Mouse (Mus musculus) hindbrain, embryonic 15.5 days (tissue): Measurements from ENCODE around the gene Rab9. TPM values are rescaled to one million over a fixed set of nuclear protein-coding genes. Genes with fewer than 3 reads are reported as not detected.

Experiments used
- ATAC-seq: fragments of 200-750 bp; cut with Nextera tagmentation; 2 replicates; pipeline ENCODE4 v1.8.0; 2017; ENCODE audit warnings: low read depth, moderate number of reproducible peaks, moderate TSS enrichment; ENCODE audit not compliant: low FRiP score
- H3K27ac ChIP-seq: fragments of 300-500 bp; sonication (generic); replicated peaks from 2 replicates; pipeline ENCODE4 v1.5.1; 2015; ENCODE audit warnings: mild to moderate bottlenecking, inconsistent platforms
- H3K27me3 ChIP-seq: fragments of 300-500 bp; sonication (generic); 2 replicates; pipeline ENCODE4 v1.6.1; 2015; ENCODE audit warnings: control low read depth, inconsistent platforms
- H3K36me3 ChIP-seq: fragments of 300-500 bp; sonication (generic); 2 replicates; pipeline ENCODE4 v1.6.1; 2015; ENCODE audit warnings: control low read depth, inconsistent platforms
- H3K4me1 ChIP-seq: fragments of 300-500 bp; sonication (generic); replicated peaks from 2 replicates; pipeline ENCODE4 v1.6.1; 2015; ENCODE audit warnings: control low read depth, inconsistent platforms
- H3K4me2 ChIP-seq: fragments of 300-500 bp; sonication (generic); 2 replicates; pipeline ENCODE4 v1.6.1; 2015; ENCODE audit warnings: moderate library complexity, mild to moderate bottlenecking, inconsistent platforms
- H3K4me3 ChIP-seq: fragments of 300-500 bp; sonication (generic); 2 replicates; pipeline ENCODE4 v1.5.1; 2015; ENCODE audit warnings: mild to moderate bottlenecking, inconsistent platforms
- H3K9ac ChIP-seq: fragments of 300-500 bp; sonication (generic); 2 replicates; pipeline ENCODE4 v1.6.1; 2015; ENCODE audit warnings: inconsistent platforms
- H3K9me3 ChIP-seq: fragments of 300-500 bp; sonication (generic); 2 replicates; pipeline ENCODE4 v1.6.1; 2016; ENCODE audit warnings: control low read depth, inconsistent platforms
- WGBS: fragments of 180-500 bp; shearing (Covaris S2); methylation state at CpG from one replicate; pipeline ENCODE4 v1.1.7; 2015; 5-methylcytosine and 5-hydroxymethylcytosine counted together
- polyA plus RNA-seq: library from polyadenylated mRNA; unstranded; fragments of >200 nt; fragmentation: Nextera tagmentation; extraction: Ambion mirVana; gene quantifications from 2 replicates; pipeline ENCODE4 v1.2.1, GENCODE M21; 2015

Gene Rab9
- polyA plus RNA-seq, 1 experiment from 2014 or later = 49.1 TPM

- H3K4me3 ChIP-seq = no peak overlapping the region
- no peaks in the 10 kb centered on the region for H3K9me3 ChIP-seq
- no peak overlapping the region for H3K4me2 ChIP-seq
- WGBS = 69% methylated on average over 2 of the region's 2 CpGs
- no peaks in the 10 kb centered on the region for H3K27me3 ChIP-seq
- no peaks in the 10 kb centered on the region for H3K36me3 ChIP-seq
- no peaks in the 10 kb centered on the region for H3K4me1 ChIP-seq
- H3K9ac ChIP-seq = no peak overlapping the region
- ATAC-seq = no peak
- H3K27ac ChIP-seq = no peak overlapping the region
Measured at GRCm38 (mm10) chrX:166504421-166504820, 24.8 kb upstream of the Rab9 start.

- no peak overlapping the region for H3K4me2 ChIP-seq
- WGBS = 77% methylated on average over 1 of the region's 1 CpGs
- H3K27ac ChIP-seq = no peak overlapping the region
- H3K4me3 ChIP-seq = no peak overlapping the region
- no peak for ATAC-seq
- no peaks in the 10 kb centered on the region for H3K27me3 ChIP-seq
- no peaks in the 10 kb centered on the region for H3K36me3 ChIP-seq
- H3K4me1 ChIP-seq = no peaks in the 10 kb centered on the region
- H3K9ac ChIP-seq = no peak overlapping the region
- H3K9me3 ChIP-seq = no peaks in the 10 kb centered on the region
Measured at GRCm38 (mm10) chrX:166499496-166500190, 20.0 kb upstream of the Rab9 start.

GRCm38 (mm10) chrX:166497771-166498170 is 18.1 kb upstream of the Rab9 start:
- Histone ChIP-seq H3K27me3 (no peaks in the 10 kb centered on the region), H3K9ac (no peak overlapping the region), H3K4me1 (no peaks in the 10 kb centered on the region), H3K36me3 (no peaks in the 10 kb centered on the region), H3K27ac (no peak overlapping the region), H3K4me3 (no peak overlapping the region), H3K4me2 (no peak overlapping the region), H3K9me3 (no peaks in the 10 kb centered on the region)
- 63% methylated on average over 4 of the region's 4 CpGs for WGBS
- no peak for ATAC-seq

- Histone ChIP-seq H3K9me3 (no peaks in the 10 kb centered on the region), H3K27me3 (no peaks in the 10 kb centered on the region), H3K4me1 (no peaks in the 10 kb centered on the region), H3K27ac (no peak overlapping the region), H3K4me3 (no peak overlapping the region), H3K4me2 (no peak overlapping the region), H3K36me3 (no peaks in the 10 kb centered on the region), H3K9ac (no peak overlapping the region)
- 93% methylated on average over 2 of the region's 2 CpGs for WGBS
- no peak for ATAC-seq
Measured at GRCm38 (mm10) chrX:166495052-166495451, 15.4 kb upstream of the Rab9 start.

- 19% methylated on average over 28 of the region's 28 CpGs for WGBS
- peak; percentile 57 for ATAC-seq
- H3K27ac ChIP-seq = peak overlapping the region; percentile 84
Measured at GRCm38 (mm10) chrX:166478631-166479364, 869 bp downstream of the Rab9 start.

GRCm38 (mm10) chrX:166477393-166477792 is 2.3 kb downstream of the Rab9 start:
- Histone ChIP-seq H3K36me3 (no peaks in the 10 kb centered on the region), H3K4me2 (peak overlapping the region; percentile 61), H3K4me1 (peaks cover 12% of the 10 kb centered on the region), H3K9me3 (no peaks in the 10 kb centered on the region), H3K4me3 (0 out of 2 replicates have a peak overlapping the region, but pooled peaks have one; percentile 13), H3K27ac (no peak overlapping the region), H3K9ac (no peak overlapping the region), H3K27me3 (no peaks in the 10 kb centered on the region)
- WGBS = 69% methylated on average over 6 of the region's 6 CpGs
- no peak for ATAC-seq

More at GRCm38 (mm10) chrX:166478631-166479364, 869 bp downstream of the Rab9 start:
- Histone ChIP-seq H3K4me2 (peak overlapping the region; percentile 61), H3K9me3 (no peaks in the 10 kb centered on the region), H3K4me3 (peak overlapping the region; percentile 60), H3K36me3 (no peaks in the 10 kb centered on the region), H3K9ac (peak overlapping the region; percentile 67), H3K27me3 (no peaks in the 10 kb centered on the region), H3K4me1 (peaks cover 12% of the 10 kb centered on the region)

- Histone ChIP-seq H3K27ac (no peak overlapping the region), H3K36me3 (no peaks in the 10 kb centered on the region), H3K4me1 (peaks cover 9% of the 10 kb centered on the region), H3K27me3 (no peaks in the 10 kb centered on the region), H3K9me3 (no peaks in the 10 kb centered on the region), H3K9ac (no peak overlapping the region), H3K4me3 (no peak overlapping the region), H3K4me2 (no peak overlapping the region)
- WGBS = 91% methylated on average over 6 of the region's 6 CpGs
- no peak for ATAC-seq
Measured at GRCm38 (mm10) chrX:166472612-166473011, 7.1 kb downstream of the Rab9 start.

GRCm38 (mm10) chrX:166468321-166468720 is 11.3 kb downstream of the Rab9 start:
- no peak overlapping the region for H3K27ac ChIP-seq
- no peak overlapping the region for H3K4me2 ChIP-seq
- no peaks in the 10 kb centered on the region for H3K36me3 ChIP-seq
- WGBS = 97% methylated on average over 7 of the region's 7 CpGs
- no peak for ATAC-seq
- H3K9ac ChIP-seq = no peak overlapping the region
- no peaks in the 10 kb centered on the region for H3K27me3 ChIP-seq
- no peaks in the 10 kb centered on the region for H3K4me1 ChIP-seq
- no peaks in the 10 kb centered on the region for H3K9me3 ChIP-seq
- H3K4me3 ChIP-seq = no peak overlapping the region

GRCm38 (mm10) chrX:166455525-166455924 is 24.1 kb downstream of the Rab9 start:
- Histone ChIP-seq H3K36me3 (no peaks in the 10 kb centered on the region), H3K9ac (no peak overlapping the region), H3K4me1 (no peaks in the 10 kb centered on the region), H3K4me3 (no peak overlapping the region), H3K4me2 (no peak overlapping the region), H3K9me3 (no peaks in the 10 kb centered on the region), H3K27me3 (no peaks in the 10 kb centered on the region), H3K27ac (no peak overlapping the region)
- WGBS = 78% methylated on average over 1 of the region's 1 CpGs
- ATAC-seq = no peak

- no peaks in the 10 kb centered on the region for H3K36me3 ChIP-seq
- 73% methylated on average over 3 of the region's 3 CpGs for WGBS
- H3K4me2 ChIP-seq = no peak overlapping the region
- no peaks in the 10 kb centered on the region for H3K9me3 ChIP-seq
- H3K9ac ChIP-seq = no peak overlapping the region
- no peak for ATAC-seq
- no peak overlapping the region for H3K27ac ChIP-seq
- no peaks in the 10 kb centered on the region for H3K4me1 ChIP-seq
- no peaks in the 10 kb centered on the region for H3K27me3 ChIP-seq
- no peak overlapping the region for H3K4me3 ChIP-seq
Measured at GRCm38 (mm10) chrX:166454331-166454730, 25.3 kb downstream of the Rab9 start.

- H3K9ac ChIP-seq = no peak overlapping the region
- no peak overlapping the region for H3K4me3 ChIP-seq
- H3K27ac ChIP-seq = no peak overlapping the region
- no peaks in the 10 kb centered on the region for H3K36me3 ChIP-seq
- no peaks in the 10 kb centered on the region for H3K4me1 ChIP-seq
- 88% methylated on average over 6 of the region's 6 CpGs for WGBS
- no peak overlapping the region for H3K4me2 ChIP-seq
- H3K9me3 ChIP-seq = no peaks in the 10 kb centered on the region
- no peaks in the 10 kb centered on the region for H3K27me3 ChIP-seq
- ATAC-seq = no peak
Measured at GRCm38 (mm10) chrX:166453532-166453931, 26.1 kb downstream of the Rab9 start.

- Histone ChIP-seq H3K36me3 (no peaks in the 10 kb centered on the region), H3K27ac (no peak overlapping the region), H3K4me3 (no peak overlapping the region), H3K9me3 (no peaks in the 10 kb centered on the region), H3K4me2 (no peak overlapping the region), H3K27me3 (no peaks in the 10 kb centered on the region), H3K4me1 (peaks cover 8% of the 10 kb centered on the region), H3K9ac (no peak overlapping the region)
- WGBS = 89% methylated on average over 3 of the region's 3 CpGs
- ATAC-seq = no peak
Measured at GRCm38 (mm10) chrX:166444552-166444951, 35.1 kb downstream of the Rab9 start.
